Mouse (Mus musculus): ENCODE results near the gene Wdr77. TPM values are rescaled to one million over a fixed set of nuclear protein-coding genes. Genes with fewer than 3 reads are reported as not detected.

The Wdr77 gene
- 29.0 TPM for polyA plus RNA-seq (2014; fragmentation: Illumina TruSeq; extraction: RNeasy Lipid Tissue Mini Kit (QIAGEN cat#74804); ENCODE audit: low replicate concordance)

DNA sequence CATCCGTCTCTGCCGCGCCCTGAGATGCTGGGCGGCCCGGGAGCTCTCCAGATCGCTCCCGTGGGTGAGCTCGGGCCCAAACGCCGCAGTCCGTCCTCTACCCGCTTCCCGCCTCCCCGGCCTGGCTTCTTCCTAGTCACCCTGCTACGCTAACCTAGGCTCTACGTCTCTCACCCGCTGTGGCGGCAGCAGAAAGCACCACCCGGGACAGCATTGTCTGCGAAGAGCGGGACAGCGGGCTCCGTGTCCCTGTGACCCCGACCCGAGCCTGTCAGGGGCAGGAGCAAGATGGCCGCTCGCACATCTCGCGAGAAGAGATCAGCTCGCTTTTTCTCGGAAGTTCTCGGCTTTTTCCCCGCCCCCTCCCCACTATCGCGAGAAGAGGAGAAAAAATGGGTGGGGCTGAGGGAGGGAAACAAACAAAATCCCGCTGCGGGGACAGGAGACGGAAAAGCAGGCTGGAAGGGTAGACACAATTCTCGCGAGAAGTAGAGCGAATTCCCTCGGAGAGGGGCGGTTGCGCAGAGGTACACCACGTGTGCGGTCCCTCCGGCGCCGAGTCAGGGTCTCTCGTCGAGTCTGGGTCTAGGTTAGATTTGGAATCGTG is at the start of gene Wdr77:
Gene Wdr77, plus strand, starts transcription at position 396 of the 607 bp plus-strand sequence.

DNA sequence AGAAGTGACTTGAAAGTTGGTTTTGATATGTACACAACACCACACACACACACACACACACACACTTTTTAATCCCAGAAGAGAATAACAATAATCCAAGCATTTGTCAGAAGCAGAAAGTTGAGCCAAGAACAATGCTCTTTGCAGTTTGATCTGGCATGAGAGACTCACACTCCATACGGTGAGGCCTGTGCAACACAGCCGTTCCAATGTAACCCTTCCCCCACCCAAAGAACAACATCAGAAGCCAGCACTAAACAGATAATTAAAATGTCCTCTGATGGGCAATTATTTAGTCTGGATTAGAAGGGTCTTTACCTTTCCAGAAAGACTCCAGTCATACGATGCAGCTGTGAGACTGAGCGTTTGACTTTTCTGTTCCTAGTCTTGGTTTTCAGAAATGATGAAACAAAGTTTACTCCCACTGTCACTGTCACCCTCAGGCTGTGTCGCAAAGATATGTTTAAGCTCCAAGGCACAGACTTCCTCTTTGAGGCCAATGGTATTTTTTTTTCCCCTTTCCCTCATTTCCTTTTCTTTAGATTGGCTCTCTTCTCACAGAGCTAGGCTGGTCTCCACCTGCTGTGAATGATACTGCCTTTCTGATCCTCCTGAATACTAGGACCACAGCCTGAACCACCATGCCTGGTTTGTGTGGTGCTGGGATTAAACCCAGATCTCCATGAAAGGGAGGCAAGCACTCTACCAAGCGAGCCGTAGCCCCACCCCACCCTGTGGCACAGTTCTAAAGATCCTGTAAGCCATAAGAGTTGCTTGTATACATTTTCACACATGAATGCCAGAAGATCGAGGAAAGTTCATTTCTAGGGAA is 26.7 kb upstream of the Wdr77 start, which contains the start of gene I830077J02Rik:
Gene I830077J02Rik, minus strand, starts transcription at position 425 of the 832 bp plus-strand sequence.

DNA sequence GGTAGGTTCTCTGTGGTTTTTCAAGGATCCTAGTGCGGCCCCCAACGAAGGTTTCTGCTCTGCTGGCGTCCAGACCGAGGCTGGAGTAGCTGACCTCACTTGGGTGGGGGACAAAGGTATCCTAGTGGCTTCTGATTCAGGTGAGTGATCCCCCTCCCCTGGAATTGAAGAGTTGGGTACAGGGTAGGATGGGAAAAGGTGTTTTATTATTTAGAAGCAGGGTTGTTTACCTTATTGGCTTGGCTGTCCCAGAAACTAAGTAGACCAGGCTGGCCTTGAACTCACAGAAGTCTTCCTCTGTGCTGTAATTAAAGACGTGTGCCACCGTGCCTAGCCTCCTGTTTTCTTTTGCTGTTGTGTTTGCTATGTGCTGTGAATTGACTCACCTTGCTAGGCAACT is 830 bp downstream of the Wdr77 start, which contains the start of gene Atp5f1:
Gene Atp5f1, minus strand, starts transcription at position 101 of the 400 bp plus-strand sequence.

DNA sequence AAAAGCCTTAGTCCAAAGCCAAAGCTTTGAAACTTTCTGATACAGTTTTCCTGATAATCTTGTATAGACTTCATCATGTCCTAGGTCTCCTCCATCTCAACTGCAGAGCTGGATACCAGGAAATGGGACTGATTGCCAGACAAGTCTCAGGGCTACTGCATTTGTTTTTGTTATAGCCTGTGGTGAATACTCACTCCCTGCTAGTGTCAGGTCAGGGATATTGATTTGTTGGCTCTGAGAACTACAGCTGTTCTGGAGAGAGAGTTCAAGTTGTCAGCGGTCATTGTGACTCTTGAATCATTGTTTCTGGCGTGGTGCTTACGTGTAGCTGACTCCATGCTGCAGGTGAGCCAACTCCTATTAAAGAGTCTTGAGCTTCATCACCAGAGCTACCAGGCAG is 14.2 kb downstream of the Wdr77 start, which contains the start of gene Ovgp1:
Gene Ovgp1, plus strand, starts transcription at position 301 of the 400 bp plus-strand sequence.

GRCm38 (mm10) chr3:106014546-106014945 is 55.4 kb downstream of the Wdr77 start, which contains the start of gene Pifo:
Pifo (minus strand) TSS chr3:106014646.

Other genes starting within 250 kb of the Wdr77 start
- gene Rap1a, start 158.0 kb upstream of the Wdr77 start, polyA plus RNA-seq (2014; fragmentation: Illumina TruSeq; extraction: RNeasy Lipid Tissue Mini Kit (QIAGEN cat#74804); ENCODE audit: low replicate concordance), result 567 TPM
- gene Adora3, start 88.5 kb upstream of the Wdr77 start, polyA plus RNA-seq (2014; fragmentation: Illumina TruSeq; extraction: RNeasy Lipid Tissue Mini Kit (QIAGEN cat#74804); ENCODE audit: low replicate concordance), result 0.82 TPM
- 0.97 TPM for gene Tmigd3, start 88.5 kb upstream of the Wdr77 start, polyA plus RNA-seq (2014; fragmentation: Illumina TruSeq; extraction: RNeasy Lipid Tissue Mini Kit (QIAGEN cat#74804); ENCODE audit: low replicate concordance)
- 6.8 TPM for gene I830077J02Rik, start 26.7 kb upstream of the Wdr77 start, polyA plus RNA-seq (2014; fragmentation: Illumina TruSeq; extraction: RNeasy Lipid Tissue Mini Kit (QIAGEN cat#74804); ENCODE audit: low replicate concordance)
- 2,243 TPM for gene Atp5f1, start 730 bp downstream of the Wdr77 start, polyA plus RNA-seq (2014; fragmentation: Illumina TruSeq; extraction: RNeasy Lipid Tissue Mini Kit (QIAGEN cat#74804); ENCODE audit: low replicate concordance)
- 1.7 TPM for gene Ovgp1, start 14.3 kb downstream of the Wdr77 start, polyA plus RNA-seq (2014; fragmentation: Illumina TruSeq; extraction: RNeasy Lipid Tissue Mini Kit (QIAGEN cat#74804); ENCODE audit: low replicate concordance)
- gene Pifo, start 55.3 kb downstream of the Wdr77 start, polyA plus RNA-seq (2014; fragmentation: Illumina TruSeq; extraction: RNeasy Lipid Tissue Mini Kit (QIAGEN cat#74804); ENCODE audit: low replicate concordance), result not detected
- not detected for gene Chil5, start 73.4 kb downstream of the Wdr77 start, polyA plus RNA-seq (2014; fragmentation: Illumina TruSeq; extraction: RNeasy Lipid Tissue Mini Kit (QIAGEN cat#74804); ENCODE audit: low replicate concordance)
- not detected for gene Chia1, start 153.9 kb downstream of the Wdr77 start, polyA plus RNA-seq (2014; fragmentation: Illumina TruSeq; extraction: RNeasy Lipid Tissue Mini Kit (QIAGEN cat#74804); ENCODE audit: low replicate concordance)
- gene Chil3, start 208.2 kb downstream of the Wdr77 start, polyA plus RNA-seq (2014; fragmentation: Illumina TruSeq; extraction: RNeasy Lipid Tissue Mini Kit (QIAGEN cat#74804); ENCODE audit: low replicate concordance), result not detected

Measured in small intestine, adult 10 weeks (tissue).